Mouse (Mus musculus): ENCODE results near the gene Gm28048.

DNA sequence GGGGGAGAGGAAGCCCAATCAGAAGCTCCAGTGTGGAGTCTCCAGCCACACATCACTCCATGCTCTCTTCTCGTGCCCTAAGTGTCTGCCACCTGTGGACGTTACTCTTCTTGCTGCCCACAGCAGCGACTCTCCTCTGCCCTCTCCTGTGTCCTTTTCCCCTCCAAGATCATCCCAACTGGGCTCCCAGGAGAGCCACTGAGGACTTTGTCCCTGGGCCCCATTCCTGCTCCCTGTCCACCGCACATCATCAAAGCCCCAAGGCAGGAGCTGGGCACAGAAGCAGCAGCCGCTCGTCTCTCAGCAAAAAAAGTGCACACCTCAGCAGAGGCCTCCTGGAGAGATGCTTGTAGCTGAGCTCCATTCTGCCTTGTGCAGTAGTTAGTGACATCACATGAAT is 33.1 kb upstream of the Gm28048 start:
- TF ChIP-seq CTCF (IDR thresholded peaks at IDR 0.05; ENCODE audit: control insufficient read depth, insufficient read depth, insufficient replicate concordance, low read depth, low read length): no peak
- TF ChIP-seq POLR2A (IDR thresholded peaks at IDR 0.05; ENCODE audit: control insufficient read depth, low read depth, low read length): no peak
